Mouse (Mus musculus): ENCODE measurements around the gene S100pbp. TPM values are rescaled to one million over a fixed set of nuclear protein-coding genes. Genes with fewer than 3 reads are reported as not detected.
A peak's percentile ranks its signal among the peaks of the same experiment; 100 is the strongest.

The S100pbp gene
- polyA plus RNA-seq, 1 experiment = 28.5 TPM

GRCm38 (mm10) chr4:129232561-129233360 is 43.2 kb upstream of the S100pbp start:
- Histone ChIP-seq H3K27me3 (ENCODE audit: control insufficient read depth, insufficient read depth, low read length) (no peaks in the 10 kb centered on the region), H3K4me3 (replicated peaks; ENCODE audit: insufficient read depth, low read depth, low read length) (no peak overlapping the region), H3K4me1 (ENCODE audit: control insufficient read depth, insufficient read depth, low read length) (peaks cover 43% of the 10 kb centered on the region), H3K27ac (ENCODE audit: insufficient read depth, low read length) (no peak overlapping the region)
- DNase-seq = no peak
- TF ChIP-seq CTCF (IDR thresholded peaks at IDR 0.05; ENCODE audit: borderline replicate concordance, insufficient read depth, low read depth, low read length) (no peak), POLR2A (IDR thresholded peaks at IDR 0.05; ENCODE audit: borderline replicate concordance, insufficient read depth, low read length) (no peak)
- WGBS = 92% methylated on average over 9 of the region's 9 CpGs

GRCm38 (mm10) chr4:129231594-129232450 is 42.3 kb upstream of the S100pbp start:
- no peaks in the 10 kb centered on the region for H3K27me3 ChIP-seq (ENCODE audit: control insufficient read depth, insufficient read depth, low read length)
- no peak overlapping the region for H3K4me3 ChIP-seq (replicated peaks; ENCODE audit: insufficient read depth, low read depth, low read length)
- H3K27ac ChIP-seq (ENCODE audit: insufficient read depth, low read length) = 0 out of 2 replicates have a peak overlapping the region, but pooled peaks have one; percentile 8
- 37% methylated on average over 12 of the region's 12 CpGs for WGBS
- peaks cover 36% of the 10 kb centered on the region for H3K4me1 ChIP-seq (ENCODE audit: control insufficient read depth, insufficient read depth, low read length)
- no peak for TF ChIP-seq POLR2A (IDR thresholded peaks at IDR 0.05; ENCODE audit: borderline replicate concordance, insufficient read depth, low read length)
- no peak for TF ChIP-seq CTCF (IDR thresholded peaks at IDR 0.05; ENCODE audit: borderline replicate concordance, insufficient read depth, low read depth, low read length)
- peak in 1 of 2 experiments; percentile 25 for DNase-seq

GRCm38 (mm10) chr4:129230926-129231325 is 41.4 kb upstream of the S100pbp start:
- WGBS = 74% methylated on average over 8 of the region's 8 CpGs
- Histone ChIP-seq H3K4me1 (ENCODE audit: control insufficient read depth, insufficient read depth, low read length) (peaks cover 40% of the 10 kb centered on the region), H3K4me3 (replicated peaks; ENCODE audit: insufficient read depth, low read depth, low read length) (no peak overlapping the region), H3K27me3 (ENCODE audit: control insufficient read depth, insufficient read depth, low read length) (no peaks in the 10 kb centered on the region), H3K27ac (ENCODE audit: insufficient read depth, low read length) (no peak overlapping the region)
- TF ChIP-seq POLR2A (IDR thresholded peaks at IDR 0.05; ENCODE audit: borderline replicate concordance, insufficient read depth, low read length) (no peak), CTCF (IDR thresholded peaks at IDR 0.05; ENCODE audit: borderline replicate concordance, insufficient read depth, low read depth, low read length) (no peak)
- no peak for DNase-seq

- Histone ChIP-seq H3K4me1 (ENCODE audit: control insufficient read depth, insufficient read depth, low read length) (peaks cover 59% of the 10 kb centered on the region), H3K27ac (ENCODE audit: insufficient read depth, low read length) (peak overlapping the region; percentile 55), H3K4me3 (replicated peaks; ENCODE audit: insufficient read depth, low read depth, low read length) (peak overlapping the region; percentile 55), H3K27me3 (ENCODE audit: control insufficient read depth, insufficient read depth, low read length) (no peaks in the 10 kb centered on the region)
- WGBS = 5% methylated on average over 8 of the region's 8 CpGs
- DNase-seq = peak in 1 of 2 experiments; percentile 57
- TF ChIP-seq POLR2A (IDR thresholded peaks at IDR 0.05; ENCODE audit: borderline replicate concordance, insufficient read depth, low read length) (no peak), CTCF (IDR thresholded peaks at IDR 0.05; ENCODE audit: borderline replicate concordance, insufficient read depth, low read depth, low read length) (no peak)
These were observed 38.5 kb upstream of the S100pbp start for GRCm38 (mm10) chr4:129227985-129228381.

GRCm38 (mm10) chr4:129227170-129227984 is 37.9 kb upstream of the S100pbp start:
- TF ChIP-seq CTCF (IDR thresholded peaks at IDR 0.05; ENCODE audit: borderline replicate concordance, insufficient read depth, low read depth, low read length) (no peak), POLR2A (IDR thresholded peaks at IDR 0.05; ENCODE audit: borderline replicate concordance, insufficient read depth, low read length) (peak; percentile 36; the same call in 1 of the 2 replicates)
- Histone ChIP-seq H3K4me1 (ENCODE audit: control insufficient read depth, insufficient read depth, low read length) (peaks cover 64% of the 10 kb centered on the region), H3K4me3 (replicated peaks; ENCODE audit: insufficient read depth, low read depth, low read length) (peak overlapping the region; percentile 55), H3K27me3 (ENCODE audit: control insufficient read depth, insufficient read depth, low read length) (no peaks in the 10 kb centered on the region), H3K27ac (ENCODE audit: insufficient read depth, low read length) (peak overlapping the region; percentile 75)
- peak; percentile 61 to 62 for DNase-seq
- WGBS = 10% methylated on average over 22 of the region's 22 CpGs

- TF ChIP-seq CTCF (IDR thresholded peaks at IDR 0.05; ENCODE audit: borderline replicate concordance, insufficient read depth, low read depth, low read length) (no peak), POLR2A (IDR thresholded peaks at IDR 0.05; ENCODE audit: borderline replicate concordance, insufficient read depth, low read length) (no peak)
- H3K4me3 ChIP-seq (replicated peaks; ENCODE audit: insufficient read depth, low read depth, low read length) = peak overlapping the region; percentile 55
- peak in 1 of 2 experiments; percentile 59 for DNase-seq
- WGBS = 18% methylated on average over 5 of the region's 5 CpGs
- peaks cover 64% of the 10 kb centered on the region for H3K4me1 ChIP-seq (ENCODE audit: control insufficient read depth, insufficient read depth, low read length)
- H3K27me3 ChIP-seq (ENCODE audit: control insufficient read depth, insufficient read depth, low read length) = no peaks in the 10 kb centered on the region
- H3K27ac ChIP-seq (ENCODE audit: insufficient read depth, low read length) = peak overlapping the region; percentile 75
These were observed 37.0 kb upstream of the S100pbp start for GRCm38 (mm10) chr4:129226441-129226963.

GRCm38 (mm10) chr4:129225315-129225714 is 35.8 kb upstream of the S100pbp start:
- WGBS = 39% methylated on average over 12 of the region's 12 CpGs
- peak in 1 of 2 experiments; percentile 48 for DNase-seq
- Histone ChIP-seq H3K27ac (ENCODE audit: insufficient read depth, low read length) (peak overlapping the region; percentile 75), H3K4me1 (ENCODE audit: control insufficient read depth, insufficient read depth, low read length) (peaks cover 69% of the 10 kb centered on the region), H3K27me3 (ENCODE audit: control insufficient read depth, insufficient read depth, low read length) (no peaks in the 10 kb centered on the region), H3K4me3 (replicated peaks; ENCODE audit: insufficient read depth, low read depth, low read length) (peak overlapping the region; percentile 3)
- TF ChIP-seq CTCF (IDR thresholded peaks at IDR 0.05; ENCODE audit: borderline replicate concordance, insufficient read depth, low read depth, low read length) (no peak), POLR2A (IDR thresholded peaks at IDR 0.05; ENCODE audit: borderline replicate concordance, insufficient read depth, low read length) (no peak)
